Mouse (Mus musculus): Measurements from ENCODE around the gene Irf2bpl. TPM values are rescaled to one million over a fixed set of nuclear protein-coding genes. Genes with fewer than 3 reads are reported as not detected.

The Irf2bpl gene
- total RNA-seq, 4 experiments from 2014 or later, result 21.3 to 27.0 (median 22.9) TPM

DNA sequence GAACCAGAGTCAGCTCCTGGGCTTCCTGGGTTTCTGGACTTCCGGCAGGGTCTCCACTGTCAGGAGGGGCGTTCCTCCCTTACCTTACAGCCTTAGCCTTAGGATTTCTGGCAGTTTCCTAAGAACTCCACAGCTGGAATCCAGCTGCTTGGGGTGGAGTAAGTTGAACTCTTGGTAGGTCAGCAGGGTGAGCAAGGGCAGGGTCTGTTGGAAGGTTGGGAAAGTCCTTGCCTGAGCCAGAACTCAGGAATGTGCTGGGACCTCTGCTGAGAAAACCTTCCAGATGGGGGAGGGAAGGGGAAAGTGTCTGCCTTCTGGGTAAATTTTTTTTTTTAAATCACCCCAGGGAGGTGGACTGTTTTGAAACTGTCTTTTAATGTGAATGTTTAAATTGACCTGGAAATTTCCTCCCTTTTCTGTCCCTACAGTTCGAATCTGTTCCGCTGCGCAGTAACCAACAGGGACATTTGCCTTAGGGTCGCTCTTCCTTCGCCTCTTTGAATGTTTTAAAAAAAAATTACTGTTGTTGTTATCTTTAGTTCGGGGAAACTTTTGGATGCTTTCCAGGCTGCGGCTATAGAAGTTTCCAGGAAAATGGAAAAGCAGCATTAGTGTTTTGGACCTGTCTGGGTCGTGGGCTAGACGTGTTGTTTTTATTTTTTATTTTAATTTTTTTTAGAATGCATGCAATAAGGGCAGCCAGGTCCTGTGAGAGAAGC lies 15.0 kb upstream of the Irf2bpl start:
- DNase-seq (ENCODE audit: low spot score in 2 of 2), result peak in 1 of 2 experiments; percentile 47

DNA sequence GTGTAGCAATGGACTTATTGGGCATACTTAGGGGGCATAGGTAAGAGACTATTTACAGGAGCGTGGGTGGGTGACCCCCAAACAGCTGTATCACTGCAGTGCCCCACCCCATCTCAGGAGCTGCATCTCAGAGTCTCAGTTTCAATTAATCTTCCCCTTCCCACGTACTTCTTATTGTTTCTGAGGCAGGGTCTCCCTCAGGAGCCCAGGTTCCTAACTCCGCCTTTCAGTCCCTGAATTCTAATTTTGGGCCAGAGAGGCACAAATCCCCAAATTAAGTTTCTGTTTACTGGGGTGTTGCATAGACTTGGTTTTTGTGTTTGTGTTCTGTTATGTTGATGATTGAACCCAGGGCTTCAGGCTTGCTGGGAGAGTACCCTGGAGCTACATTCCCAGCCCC lies 13.8 kb upstream of the Irf2bpl start:
- DNase-seq (ENCODE audit: low spot score in 2 of 2), result no peak

GRCm38 (mm10) chr12:86897769-86898273 lies 13.2 kb upstream of the Irf2bpl start:
- no peak for DNase-seq (ENCODE audit: low spot score in 2 of 2)

DNA sequence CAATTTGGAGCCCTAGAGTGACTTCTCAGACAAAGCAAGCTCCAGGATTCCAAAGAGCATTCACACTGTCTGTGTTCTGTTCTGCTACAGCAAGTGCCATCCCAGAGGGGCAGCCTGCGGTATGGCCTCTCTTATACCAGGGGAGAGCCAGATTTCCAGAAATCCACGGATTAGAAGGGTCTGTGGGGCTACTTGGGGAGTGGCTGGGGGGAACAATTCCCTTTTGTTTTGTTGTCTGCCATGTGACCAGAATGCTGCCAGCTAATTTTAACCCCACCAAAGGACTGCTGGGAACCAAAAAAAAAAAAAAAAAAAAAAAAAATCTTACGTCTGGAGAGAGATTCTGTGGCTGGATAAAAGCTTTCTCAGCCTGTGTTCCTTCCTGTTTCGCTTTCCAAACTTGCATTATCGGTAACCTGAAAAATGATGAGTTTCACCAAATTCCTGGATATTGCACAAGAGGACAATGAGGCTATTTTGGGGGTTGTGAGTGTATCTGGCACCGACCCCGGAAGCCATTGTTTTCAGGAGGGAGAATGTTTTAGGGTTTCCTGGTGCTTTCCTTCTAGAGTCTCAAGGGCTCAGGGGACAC lies 12.4 kb upstream of the Irf2bpl start:
- DNase-seq (ENCODE audit: low spot score in 2 of 2), result no peak

GRCm38 (mm10) chr12:86896441-86896890 lies 11.9 kb upstream of the Irf2bpl start:
- DNase-seq (ENCODE audit: low spot score in 2 of 2), result no peak

DNA sequence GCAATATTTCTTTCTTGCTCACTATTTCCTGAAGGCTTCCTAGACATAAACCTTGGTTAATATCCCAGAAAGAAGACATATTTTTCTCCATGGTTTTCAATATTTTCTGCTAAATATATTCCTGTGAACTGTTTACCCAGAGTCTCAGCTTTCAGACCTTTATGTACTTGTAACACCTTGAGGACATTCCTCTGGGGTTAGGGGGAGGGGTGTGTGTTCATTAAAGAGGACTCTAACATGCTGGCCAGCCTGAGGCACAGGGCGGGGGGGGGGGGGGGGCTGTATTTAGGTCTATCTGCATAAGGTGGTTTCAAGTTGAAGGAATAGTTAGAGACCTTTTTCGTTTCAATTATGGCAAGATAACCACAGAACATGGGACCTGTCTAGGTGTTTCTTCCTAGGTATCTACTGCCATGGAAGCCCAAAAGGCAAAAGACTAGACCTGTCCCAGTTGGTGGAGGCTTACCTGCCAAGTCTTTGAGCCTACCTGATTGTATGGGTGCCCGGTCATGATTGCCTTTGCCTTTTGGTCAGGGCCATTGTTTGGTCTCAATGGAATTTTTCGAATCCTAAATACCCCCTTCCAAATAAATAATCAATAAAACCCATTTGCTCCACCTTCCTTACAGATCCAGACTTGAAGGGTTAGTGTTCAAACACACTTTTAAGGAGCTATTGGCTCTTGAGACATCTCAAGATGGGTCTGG lies 11.3 kb upstream of the Irf2bpl start:
- no peak for DNase-seq (ENCODE audit: low spot score in 2 of 2)

GRCm38 (mm10) chr12:86894841-86895428 lies 10.3 kb upstream of the Irf2bpl start:
- no peak for DNase-seq (ENCODE audit: low spot score in 2 of 2)

DNA sequence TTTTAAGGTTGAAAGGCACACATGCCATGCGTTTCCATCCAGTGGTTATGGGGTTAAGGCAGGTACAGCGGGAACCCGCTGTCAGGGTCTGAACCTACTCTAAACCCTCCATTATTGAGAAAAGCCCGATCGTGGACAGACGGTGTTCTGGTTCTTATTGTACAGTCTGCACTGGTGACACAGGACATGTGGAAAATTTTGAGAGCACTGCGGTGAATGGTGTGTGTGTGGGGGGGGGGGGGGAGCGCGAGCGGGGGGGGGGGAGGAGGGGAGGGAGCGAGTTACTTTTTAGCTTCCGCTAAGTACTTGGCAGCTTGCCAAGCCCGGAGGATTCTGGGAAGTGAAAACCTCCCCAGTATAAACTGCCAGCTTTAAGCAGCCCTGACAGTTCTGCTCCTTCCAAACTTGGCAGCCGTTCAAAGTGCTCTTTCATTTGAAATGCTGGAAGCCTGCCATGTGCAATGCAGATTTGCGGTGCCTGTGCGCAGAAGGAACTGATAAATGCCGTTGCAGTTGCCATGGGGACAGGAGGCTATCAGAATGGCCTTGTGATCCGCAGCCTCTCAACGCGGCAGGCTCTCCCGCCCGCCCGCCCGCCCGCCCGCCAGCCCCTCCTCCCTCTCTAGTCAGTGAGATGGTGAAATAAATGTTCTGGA lies 9.7 kb upstream of the Irf2bpl start:
- DNase-seq (ENCODE audit: low spot score in 2 of 2), result peak; percentile 93 to 94

DNA sequence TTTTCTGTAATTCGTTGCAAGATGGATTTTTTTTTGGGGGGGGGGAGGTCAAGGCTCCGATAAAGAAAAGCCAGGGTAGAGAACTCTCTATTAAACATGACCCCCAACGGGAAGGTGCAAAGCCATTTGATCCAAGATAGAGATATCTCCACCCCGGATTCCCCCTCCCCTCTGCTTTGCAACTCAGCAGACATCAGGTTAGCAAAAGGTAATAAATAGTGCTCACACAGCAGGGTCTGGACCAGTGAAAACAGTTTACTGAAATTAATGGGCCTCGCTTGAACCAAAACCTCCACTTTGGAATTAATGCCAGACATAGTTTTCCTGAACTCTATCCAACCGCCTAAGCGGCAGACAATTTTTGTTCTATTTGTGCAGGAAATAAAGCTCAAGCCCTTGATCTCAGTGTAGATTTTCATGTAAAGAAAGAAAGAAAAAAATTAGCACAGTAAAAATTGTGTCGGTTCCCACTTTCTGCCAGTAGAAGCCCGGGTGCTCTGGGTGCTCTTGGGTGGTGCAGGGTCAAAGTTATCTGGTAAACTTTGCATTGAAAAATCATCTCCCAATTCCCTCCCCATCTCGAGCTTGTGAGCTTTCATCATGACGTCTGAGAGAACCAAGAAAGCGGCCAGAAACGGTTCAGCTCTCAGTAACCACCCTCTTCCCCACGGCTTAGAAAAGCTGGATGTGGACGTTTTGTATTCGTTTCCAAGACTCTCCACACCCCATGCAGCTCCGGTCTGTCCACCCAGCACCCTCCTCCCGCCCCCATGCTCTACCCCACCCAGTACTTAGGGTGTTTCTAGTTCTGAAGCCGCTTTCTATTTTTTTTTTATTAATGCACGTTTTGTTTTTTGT lies 9.0 kb upstream of the Irf2bpl start:
- DNase-seq (ENCODE audit: low spot score in 2 of 2), result no peak

- no peak for DNase-seq (ENCODE audit: low spot score in 2 of 2)
These were observed 8.2 kb upstream of the Irf2bpl start for GRCm38 (mm10) chr12:86892711-86893311.

GRCm38 (mm10) chr12:86891786-86892702 lies 7.4 kb upstream of the Irf2bpl start:
- peak; percentile 93 to 95 for DNase-seq (ENCODE audit: low spot score in 2 of 2)

GRCm38 (mm10) chr12:86891454-86891785 lies 6.8 kb upstream of the Irf2bpl start:
- DNase-seq (ENCODE audit: low spot score in 2 of 2), result no peak

DNA sequence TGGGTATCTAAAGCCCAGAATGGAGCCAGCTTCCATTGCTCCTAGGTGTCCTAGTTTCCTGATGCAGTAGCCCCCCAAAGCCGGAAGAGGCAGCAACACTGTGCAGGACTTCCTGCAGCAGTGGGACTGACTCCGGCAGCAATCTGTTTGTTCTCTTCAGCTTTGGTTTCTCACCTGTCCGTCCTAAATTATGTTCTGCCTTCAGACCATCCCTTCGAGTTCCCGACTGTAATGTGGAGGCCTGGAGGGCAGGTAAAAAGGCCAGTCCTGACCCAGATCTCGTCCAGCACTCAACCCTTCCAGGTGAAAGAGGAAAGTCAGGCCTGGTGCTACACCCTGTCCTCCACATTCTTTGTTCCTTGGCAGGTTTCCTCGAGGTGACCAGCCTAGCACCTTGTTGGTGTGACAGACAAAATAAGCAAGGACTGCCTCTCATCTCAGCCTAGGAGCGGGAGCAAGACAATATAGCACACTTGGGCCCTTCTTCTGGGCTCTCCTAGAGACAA lies 6.3 kb upstream of the Irf2bpl start:
- DNase-seq (ENCODE audit: low spot score in 2 of 2), result no peak

DNA sequence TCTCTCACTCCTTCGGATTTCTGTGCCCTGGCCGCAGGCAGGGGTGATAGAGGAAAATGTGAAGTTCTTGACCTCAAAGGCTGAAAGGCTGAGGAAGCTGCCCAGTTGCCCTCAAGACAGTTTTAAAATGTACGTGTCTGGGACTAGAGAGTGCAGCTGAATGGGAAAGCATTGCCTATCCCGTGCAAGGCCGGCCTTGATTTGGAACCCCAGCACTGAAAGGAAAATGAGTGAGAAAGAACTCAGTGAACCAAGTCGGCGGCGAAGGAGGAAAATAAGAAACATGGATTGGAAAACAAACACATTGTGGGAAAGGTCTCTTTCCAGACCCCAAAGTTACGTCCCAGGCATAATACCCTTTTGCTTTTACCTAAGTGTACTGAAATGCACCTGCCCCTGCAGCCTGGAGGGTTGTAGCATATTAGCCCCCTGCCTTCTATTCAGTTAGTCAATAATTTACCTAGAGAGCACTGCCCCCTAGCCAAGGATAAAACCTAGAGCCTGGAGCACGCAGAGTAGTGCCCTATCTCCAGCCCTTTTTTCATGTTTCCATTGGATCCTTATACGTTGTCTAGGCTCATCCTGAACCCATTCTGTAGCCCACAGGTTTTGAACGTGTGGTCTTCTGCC lies 5.6 kb upstream of the Irf2bpl start:
- no peak for DNase-seq (ENCODE audit: low spot score in 2 of 2)

GRCm38 (mm10) chr12:86889103-86889644 lies 4.6 kb upstream of the Irf2bpl start:
- no peak for DNase-seq (ENCODE audit: low spot score in 2 of 2)

- peak; percentile 77 to 88 for DNase-seq (ENCODE audit: low spot score in 2 of 2)
These were observed 3.8 kb upstream of the Irf2bpl start for GRCm38 (mm10) chr12:86888130-86889069.

Measured in gastrocnemius, adult 8-10 months (tissue).